Mouse (Mus musculus): ENCODE data around the gene Tcp10c.
"Not testable (repeated sequence)": the region's sequence is repeated elsewhere in the genome, so short reads cannot be mapped to it uniquely, and the experiment has no call there.

- not testable (repeated sequence) for TF ChIP-seq CTCF (IDR thresholded peaks at IDR 0.05; ENCODE audit: insufficient read depth, low read length); POLR2A (IDR thresholded peaks at IDR 0.05; ENCODE audit: borderline replicate concordance, extremely low read depth, low read depth, low read length)
Measured at GRCm38 (mm10) chr17:13425694-13426093, 71.3 kb downstream of the Tcp10c start.

All from lung, adult 2 months (tissue).